Mouse (Mus musculus) stomach, postnatal 0 days (tissue): ENCODE measurements around the gene 2310022A10Rik.
A peak's percentile ranks its signal among the peaks of the same experiment; 100 is the strongest.

Experiments used
- CTCF ChIP-seq: IDR thresholded peaks from 2 replicates; pipeline ENCODE4 v1.5.1; 2016; ENCODE audit warnings: antibody characterized with exemption, low read depth, mild to moderate bottlenecking, moderate library complexity
- EP300 ChIP-seq: optimal IDR thresholded peaks from 2 replicates; pipeline ENCODE3; 2016; ENCODE audit warnings: antibody characterized with exemption

DNA sequence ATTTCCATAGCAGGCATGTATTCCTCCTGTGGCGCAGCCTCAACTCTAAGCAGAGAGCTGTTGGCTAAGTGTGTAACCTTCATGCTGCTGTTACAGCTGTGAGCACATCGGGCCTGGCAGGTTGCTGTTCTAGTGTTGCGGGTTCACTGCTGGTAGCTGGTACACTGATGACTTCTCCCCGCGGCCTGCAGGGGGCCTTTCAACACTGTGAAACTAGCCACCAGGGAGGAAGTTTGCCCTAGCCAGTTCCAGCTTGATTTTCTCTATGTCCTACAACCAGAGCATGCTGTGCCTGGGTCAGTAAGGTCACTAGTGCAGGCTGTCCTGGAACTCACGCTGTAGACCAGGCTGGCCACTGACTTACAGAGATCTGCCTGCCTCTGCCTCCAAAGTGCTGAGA is 23.9 kb downstream of the 2310022A10Rik start:
- TF ChIP-seq CTCF = peak; percentile 68
- no peak for TF ChIP-seq EP300
